Mouse (Mus musculus) retina, postnatal 1 day (tissue): ENCODE measurements around the gene Strip2.

Source experiments
- DNase-seq: peaks from one replicate; pipeline ENCODE4 v3.0.0-alpha.2; 2012

Strip2 gene

DNA sequence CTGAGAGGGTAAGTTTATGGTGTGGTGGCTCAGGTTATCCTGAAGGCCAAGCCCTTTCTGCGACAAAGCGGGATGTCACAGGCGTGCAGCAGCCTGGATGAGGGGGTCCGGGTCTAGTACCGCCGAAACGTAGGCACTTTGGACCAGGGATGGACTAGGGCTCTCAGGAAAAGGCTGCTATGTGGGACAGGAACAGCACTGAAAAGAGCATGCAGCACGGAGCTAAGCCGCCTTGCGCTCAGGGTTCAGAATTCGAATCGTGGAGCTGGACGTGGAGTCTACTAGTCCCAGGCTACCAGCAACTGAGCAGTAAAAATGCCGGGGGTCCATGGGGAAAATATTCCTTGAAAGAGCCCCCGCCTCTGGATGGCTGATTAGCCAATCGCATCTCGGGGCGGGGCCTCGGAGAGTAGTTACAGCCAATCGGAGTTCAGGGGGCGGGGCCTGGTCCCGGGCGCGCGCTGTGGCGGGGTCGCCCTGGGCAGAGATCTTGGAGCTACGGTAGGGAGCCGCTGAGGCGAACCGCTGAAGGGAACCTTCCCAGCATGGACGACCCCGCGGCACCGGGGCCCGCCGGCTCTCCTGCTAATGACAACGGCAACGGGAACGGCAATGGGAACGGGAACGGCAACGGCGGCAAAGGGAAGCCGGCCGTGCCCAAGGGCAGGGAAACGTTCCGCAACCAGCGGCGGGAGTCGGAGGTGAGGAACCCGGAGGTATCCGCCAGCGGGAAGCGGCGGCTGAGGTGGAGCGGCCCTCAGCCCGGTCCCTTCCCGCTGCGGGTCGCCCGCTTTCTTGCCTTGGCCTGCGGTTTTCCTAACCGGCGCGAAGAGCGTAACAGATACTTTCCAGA is at the start of gene Strip2:
TSS of gene Strip2 (plus strand) at position 483 of the 853 bp plus-strand sequence.
- peak; percentile 96 for DNase-seq

DNA sequence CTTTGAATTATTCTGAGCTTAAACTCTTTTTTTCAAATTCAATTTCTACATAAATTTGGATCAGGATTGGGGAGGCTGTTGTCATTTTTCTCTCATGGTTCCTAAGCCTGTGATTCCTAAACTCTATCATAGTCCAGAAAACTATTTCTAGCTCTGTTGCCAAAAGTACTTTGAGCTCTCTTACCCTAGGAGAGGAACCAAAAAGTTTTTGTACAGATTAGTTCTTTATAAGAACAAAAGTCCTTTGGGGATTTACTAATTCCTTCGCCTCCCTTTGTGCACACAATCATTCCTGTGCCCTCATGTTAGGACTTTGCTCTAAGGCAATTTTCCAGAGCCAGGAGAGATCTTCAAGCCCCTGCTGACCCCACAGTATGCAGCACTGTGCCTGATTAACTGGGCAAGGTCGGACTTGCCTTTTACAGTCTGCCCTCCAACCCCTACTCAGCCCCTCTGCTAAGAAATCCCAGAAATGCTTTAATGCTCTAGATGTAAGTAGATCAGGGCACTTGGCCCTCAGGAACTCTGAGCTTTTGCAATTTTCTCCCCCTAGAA is 48.4 kb upstream of the Strip2 start:
- DNase-seq: no peak

DNA sequence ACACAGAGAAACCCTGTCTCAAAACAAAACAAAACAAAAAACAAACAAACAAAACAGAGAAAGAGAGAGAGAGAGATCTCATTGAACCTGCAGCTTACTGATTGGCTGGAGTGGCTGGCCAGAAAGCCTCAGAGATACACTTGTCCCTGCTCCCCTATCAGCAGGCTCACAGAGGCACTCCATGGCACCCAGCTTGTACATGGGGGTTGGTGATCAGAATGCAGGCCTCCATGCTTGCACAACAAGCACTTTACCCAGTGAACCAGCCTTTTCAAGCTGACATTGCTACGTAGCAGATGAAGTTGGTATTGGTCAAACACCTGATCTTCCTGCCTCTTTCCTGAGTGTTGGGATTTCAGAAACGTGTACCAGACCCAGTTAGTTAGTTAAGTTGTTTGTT is 43.2 kb upstream of the Strip2 start:
- no peak for DNase-seq

DNA sequence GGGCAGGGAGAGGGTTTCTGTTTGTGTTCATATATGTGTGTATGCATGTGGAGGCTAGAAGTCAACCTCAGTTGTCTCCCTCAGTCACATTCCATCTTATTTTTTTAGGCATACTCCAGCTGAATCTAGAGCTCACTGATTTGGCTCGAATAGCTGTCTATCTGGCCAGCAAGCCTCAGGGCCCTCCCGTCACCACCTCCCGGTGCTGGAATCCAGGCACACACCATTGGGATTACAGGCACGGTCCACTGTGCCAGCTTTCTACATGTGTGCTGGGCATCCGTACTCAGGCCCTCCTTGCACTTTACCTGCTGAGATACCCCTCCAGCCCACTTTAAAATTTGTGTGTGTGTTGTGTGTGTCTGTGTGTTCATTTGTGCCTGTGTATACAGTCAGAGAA is 41.2 kb upstream of the Strip2 start:
- no peak for DNase-seq

DNA sequence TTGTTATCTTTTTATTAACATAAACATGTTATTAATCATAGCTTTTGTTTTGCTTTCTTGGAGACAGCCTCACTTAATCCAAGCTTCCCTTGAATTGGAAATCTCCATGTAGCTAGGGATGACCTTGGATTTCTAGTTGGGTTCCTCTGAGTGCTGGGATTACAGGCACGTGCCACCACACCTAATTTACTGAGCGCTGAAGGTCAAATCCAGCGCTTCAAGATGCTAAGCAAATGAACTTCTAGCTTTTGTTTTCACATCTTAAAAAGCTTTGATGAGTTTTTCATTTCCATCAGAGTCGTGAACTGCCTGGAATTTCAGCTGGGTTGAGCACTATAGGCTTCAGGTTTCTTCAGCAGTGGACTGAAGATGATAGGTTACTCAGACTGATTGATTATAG is 40.0 kb upstream of the Strip2 start:
- DNase-seq: no peak

DNA sequence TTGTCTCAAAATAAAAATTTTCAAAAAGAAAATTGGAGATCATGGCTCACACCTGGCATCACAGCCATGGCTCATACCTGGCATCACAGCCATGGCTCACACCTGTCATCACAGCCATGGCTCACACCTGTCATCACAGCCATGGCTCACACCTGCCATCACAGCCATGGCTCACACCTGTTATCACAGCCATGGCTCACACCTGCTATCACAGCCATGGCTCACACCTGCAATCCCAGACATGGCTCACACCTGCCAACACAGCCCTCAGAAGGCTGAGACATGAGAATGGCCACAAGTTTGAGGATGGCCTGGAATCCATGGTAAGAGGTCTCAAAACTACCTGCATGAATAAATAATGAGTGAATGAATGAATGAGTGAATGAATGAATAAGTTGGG is 37.2 kb upstream of the Strip2 start:
- DNase-seq: no peak

DNA sequence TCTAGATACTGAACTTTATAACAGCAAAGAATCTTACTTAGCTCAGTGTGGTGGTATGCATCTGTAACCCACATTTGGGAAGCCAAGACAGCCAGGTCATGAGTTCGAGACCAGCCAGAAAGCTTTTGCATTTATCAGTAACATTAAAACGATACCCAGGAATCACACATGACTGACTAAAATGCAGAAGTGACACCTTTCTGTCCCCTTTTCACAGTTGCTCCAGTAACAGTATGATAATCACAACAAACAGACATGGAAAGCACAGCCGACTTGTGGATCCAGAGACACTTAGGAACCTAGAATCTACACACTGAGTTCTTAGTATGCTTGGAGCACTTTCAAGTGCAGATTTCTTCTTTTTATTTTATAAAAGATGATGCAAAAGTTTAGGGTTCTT is 36.0 kb upstream of the Strip2 start:
- no peak for DNase-seq

DNA sequence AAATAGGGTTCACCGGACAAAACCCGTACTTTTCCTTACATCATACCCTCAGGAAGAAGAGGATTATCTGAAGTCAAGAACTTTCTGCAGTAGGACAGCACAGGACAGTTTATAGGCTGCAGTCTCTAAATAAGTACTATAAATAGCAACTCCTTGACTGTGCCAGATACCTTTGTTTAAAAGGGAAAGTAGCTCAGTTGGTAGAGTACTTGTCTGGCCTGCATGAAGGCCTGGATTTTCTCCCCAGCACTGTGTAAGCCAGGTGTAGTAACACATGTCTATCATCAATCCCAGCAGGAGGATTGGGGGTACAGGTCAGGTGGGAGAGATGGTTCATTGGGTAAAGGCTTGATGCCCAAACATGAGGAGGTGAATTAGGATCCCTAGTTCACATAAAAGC is 34.9 kb upstream of the Strip2 start:
- no peak for DNase-seq

DNA sequence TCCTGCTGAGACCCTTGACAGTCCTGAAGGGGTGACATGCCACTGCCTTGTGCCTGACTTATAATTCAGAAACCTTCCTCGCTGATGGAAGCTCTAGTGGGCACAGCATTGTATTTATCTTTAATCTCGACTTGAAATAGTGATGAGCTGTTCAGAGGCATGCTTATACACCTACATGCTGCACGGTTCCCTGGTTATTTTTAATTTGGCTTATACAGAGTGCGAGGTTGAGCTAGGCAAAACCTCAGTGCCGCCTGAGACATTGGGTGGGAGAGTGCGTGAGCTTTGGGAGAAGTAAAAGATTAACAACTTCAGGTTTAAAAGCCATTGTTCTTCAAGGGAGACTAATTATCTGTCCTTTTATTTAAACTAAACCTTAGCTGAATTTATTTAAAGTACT is 33.9 kb upstream of the Strip2 start:
- no peak for DNase-seq

DNA sequence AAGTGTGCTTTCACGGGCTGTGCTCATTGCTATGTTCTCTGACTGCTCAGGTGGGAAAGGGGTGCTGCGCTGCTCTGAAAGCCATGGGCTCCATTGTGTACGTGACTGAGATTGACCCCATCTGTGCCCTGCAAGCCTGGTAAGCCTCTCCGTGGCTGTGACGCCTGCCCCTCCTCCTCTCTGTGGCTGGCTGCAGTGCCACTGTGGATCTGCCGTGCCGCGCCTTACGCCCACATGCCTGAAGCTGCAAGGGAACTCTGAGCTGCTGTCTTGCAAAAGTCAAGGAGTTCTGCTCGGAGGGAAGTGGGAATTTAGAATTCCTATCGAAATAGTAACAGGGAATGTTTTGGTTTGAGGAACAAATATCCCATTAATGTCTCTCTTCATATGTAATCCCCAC is 25.7 kb upstream of the Strip2 start:
- no peak for DNase-seq

DNA sequence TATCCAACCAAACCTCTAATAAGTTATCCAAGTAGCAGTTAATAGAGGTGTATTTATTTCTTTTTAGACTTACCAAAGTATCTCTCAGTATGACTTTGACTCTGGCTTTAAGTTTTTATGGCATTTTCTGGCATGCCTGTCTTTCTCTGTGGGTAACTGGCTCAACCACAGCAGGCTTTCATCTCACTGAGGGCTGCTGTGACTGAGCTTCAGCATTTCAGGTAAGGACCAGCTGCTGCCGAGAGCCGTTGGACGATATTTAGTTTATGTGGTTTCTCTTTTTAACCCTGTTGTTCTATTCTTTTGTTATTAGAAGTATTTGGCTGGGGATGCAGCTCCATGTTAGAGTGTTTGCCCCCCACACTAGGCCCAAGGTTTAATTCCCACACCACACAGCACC is 19.8 kb upstream of the Strip2 start:
- no peak for DNase-seq

DNA sequence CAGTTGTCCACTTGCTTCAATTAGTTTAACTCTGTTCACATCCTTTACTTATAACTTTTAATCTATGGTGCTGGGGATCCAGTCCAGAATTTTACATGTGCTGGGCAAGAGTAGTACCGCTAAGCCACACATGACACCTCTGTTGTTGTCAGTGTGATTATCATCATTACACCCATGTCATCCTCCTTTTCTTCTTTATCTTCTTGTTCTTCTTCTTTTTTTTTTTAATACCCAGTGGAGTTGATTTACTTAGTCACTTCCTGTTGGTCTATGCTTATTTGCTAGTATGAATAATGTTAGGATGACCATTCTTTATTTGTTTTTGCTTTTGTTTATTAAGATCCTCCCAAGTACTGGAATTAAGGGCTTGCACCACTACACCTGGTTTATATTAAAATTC is 15.4 kb upstream of the Strip2 start:
- no peak for DNase-seq

DNA sequence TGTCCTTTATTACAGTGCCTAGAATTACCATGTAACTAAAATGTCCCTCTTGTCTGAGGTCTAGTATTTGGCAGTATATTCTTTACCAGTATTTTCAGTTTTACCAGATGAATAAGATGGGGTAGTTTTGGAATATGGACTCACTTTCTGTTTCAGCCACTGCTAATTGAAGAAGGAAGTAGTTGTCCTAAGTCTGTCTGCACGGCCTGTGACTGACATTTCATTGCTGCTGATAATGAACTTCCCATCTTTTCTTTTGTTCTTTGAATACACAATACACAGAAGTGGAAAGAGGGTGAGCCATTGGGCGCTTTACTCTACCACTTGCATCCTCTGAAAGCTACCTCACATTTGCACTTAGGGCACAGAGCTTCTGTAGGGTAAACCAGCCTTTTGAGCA is 14.6 kb upstream of the Strip2 start:
- DNase-seq: no peak

DNA sequence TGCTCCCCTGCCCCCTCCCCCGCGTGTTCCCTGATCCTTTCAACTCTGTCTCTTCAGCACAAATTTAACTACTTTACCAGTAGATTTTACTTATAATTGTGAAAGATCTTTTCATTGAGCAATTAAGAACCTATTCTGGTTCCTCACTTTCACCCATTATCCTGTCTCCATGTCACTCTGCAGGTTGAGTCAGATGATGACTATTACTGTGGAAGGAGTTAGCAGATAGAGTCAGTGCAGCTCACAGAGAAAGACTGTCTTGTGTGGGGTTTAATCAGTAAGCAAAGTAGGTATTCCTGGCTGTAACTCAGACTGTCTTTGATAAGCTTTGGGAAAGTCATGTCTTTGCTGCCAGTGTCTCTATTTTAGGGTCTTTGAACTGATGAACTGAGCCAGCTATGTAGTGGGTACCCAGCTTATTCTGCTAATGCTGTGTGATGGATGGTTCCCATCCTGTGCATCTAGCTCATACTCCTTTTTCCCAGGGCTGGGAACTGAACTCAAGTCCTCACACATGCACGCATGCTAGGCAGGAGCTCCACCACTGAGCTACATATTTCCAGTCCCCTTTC is 13.4 kb upstream of the Strip2 start:
- no peak for DNase-seq

DNA sequence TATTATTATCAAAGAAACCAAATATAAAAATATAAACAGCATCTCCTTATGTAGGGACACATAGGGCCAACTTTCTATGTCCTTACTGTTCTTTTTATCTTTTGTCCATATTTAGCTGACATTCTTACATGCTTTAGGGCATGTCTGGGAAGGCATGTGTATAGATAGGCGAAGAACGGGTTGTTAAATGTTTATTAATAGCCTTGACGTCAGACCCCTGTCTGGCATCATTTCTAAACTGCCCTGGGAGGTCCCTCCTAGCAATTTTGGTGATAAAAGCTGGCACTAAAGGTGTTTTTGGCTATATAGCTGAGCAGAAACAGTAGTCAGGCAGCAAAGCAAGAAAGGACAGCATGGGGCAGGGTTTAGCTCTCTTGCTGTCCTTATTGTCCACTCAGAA is 12.5 kb upstream of the Strip2 start:
- DNase-seq: no peak

DNA sequence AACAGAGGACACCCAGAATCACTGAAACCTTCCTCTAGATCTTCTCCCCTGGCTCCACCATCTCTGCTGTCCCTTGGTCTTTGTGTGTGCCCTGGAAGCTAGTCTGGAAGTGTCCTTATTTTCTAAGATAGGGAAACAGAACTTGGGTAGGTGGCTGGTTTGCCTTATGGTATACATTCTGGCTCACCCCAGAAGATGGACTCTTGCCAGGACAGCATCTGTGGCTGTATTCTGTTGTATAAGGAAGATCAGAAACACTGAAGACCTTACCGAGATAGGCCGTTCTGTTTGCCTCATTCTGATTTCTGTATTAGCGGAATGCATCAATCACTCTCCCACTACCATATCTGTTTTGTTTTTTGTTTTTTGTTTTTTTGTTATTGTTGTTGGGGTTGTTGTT is 6.2 kb upstream of the Strip2 start:
- no peak for DNase-seq

DNA sequence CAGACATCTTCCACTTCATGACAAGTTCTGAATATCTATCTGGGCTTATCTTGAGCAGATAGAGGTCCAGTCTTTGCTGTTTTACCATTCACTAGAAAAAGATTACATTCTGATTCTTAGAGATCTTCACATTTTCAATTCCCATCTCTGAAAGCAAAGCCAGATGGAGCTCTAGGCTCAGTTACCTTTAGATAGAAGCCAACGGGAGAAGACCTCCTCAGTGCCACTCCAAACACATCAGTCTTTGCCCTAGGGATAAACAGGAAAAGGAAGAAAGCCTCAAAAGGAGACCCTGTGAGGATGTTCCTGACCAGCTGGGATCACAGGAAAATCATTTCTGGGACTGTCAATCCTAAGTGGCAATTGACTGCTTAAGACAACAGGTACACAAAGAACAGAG is 3.1 kb upstream of the Strip2 start:
- no peak for DNase-seq

DNA sequence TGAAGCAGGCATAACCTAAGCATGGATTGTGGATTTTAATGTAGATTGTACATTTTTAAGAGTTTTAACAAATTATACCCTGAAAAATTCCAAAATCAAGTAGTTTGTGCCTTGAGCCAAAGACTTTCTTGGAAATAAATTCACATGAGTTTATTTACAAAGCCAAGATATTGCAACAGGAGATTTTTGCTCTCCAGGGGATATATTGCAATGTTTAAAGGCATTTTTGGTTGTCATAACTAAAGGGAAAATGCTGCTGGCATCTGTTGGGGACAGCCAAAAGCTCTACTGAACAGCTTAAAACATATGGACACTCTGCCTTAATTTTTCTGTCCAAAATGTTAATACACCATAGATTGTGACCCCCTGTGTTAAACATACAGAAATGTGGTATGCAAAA is 2.7 kb upstream of the Strip2 start:
- no peak for DNase-seq

DNA sequence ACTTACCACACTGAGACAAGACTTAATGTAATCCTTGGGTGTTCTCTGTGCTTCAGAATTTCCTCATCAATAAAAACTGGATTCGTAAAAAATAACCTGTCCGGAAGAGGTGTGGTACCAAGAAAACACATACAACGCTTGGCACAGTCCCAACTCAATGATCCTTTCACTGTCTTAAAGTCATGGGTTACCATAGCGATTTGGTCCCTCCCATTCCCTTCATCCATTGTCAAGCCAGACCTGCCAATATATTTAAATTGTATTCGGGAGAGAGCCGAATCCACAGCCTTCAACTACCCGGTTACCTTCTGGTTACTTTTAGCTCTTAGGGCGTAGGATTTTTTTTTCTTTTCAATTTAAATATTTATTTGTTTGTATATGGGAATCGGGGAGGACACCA is 976 bp upstream of the Strip2 start:
- DNase-seq: no peak

DNA sequence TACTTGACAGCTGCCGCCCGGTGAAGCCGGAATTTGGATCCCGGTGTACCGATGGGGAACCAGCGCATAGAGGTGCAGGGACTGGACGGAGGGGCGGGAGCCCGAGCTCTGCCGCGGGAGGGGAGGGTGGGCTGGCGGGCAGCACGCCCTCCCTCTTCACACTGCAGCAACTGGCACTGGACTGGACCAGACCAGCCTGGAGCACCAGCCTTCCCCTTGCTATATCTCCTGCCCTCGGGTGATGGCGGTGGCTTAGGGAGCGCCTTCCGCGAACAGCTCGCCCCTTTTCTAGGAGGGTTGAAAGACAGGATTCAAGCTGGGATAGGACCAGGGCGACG is 540 bp downstream of the Strip2 start:
- DNase-seq: peak; percentile 70

DNA sequence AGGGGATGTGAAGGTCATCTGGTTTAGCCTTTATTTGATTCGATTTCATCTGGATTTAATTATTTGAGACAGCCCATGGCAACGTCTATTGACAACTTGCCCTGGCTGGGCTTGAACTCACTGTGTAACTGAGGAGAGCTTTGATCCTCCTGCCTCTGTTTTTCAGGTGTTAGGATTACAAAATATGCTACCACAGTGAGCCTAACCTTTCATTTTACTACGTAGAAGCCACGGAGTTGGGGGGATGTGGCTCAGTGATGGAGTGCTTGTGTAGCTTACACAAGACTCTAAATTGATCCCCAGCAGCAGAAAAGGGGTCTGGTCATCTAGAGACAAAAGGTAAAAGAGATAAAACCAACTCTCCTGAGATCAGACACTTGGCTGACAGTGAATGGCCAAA is 1.1 kb downstream of the Strip2 start:
- peak; percentile 8 for DNase-seq

DNA sequence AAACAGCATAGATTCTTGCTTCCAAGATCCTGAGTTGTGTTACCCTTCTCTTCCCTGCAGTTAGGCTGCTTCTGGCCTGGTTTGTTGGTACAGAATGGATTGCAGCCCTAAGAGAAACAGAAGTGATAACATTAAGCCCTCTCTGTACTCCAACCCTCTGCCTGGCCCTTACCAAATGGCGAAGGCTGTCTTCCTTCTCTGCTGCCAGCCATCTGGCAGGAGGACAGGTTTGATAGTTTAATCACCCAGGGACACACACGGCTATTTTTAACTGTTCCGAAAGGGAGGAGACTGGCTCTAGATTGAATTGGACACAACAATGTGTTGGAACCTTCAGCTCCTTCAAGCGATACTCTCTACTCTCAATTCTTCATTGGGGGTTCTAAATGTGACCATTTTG is 6.7 kb downstream of the Strip2 start:
- DNase-seq: no peak

DNA sequence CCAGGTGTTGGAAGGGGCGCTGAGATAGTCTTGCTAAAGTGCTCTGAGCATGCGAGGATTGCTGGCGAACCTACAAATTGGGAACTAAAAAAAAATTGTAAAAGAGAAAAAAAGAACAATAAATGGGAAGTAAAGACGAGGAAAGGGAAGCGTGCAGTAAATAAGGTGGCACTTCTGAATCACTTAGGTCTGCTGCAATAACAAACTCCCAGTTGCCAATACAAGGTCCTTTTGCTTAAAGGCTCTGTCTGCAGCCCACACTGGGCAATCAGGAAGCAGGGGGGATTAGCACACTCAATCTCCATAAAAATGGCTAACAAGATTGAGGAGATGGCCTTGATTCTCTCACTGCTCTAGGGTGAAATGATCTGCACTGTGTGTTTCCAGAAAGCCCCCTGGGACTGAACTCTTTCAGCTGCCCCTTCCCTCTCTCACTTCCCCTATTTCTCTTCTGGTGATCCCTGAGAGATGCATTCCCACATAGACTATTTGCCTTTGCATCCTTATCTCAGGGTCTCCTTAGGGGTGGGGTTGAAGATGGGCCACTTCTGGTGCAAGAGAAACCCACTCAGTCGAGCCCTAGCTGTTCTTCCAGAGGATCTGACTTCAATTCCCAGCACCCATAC is 8.9 kb downstream of the Strip2 start:
- no peak for DNase-seq

DNA sequence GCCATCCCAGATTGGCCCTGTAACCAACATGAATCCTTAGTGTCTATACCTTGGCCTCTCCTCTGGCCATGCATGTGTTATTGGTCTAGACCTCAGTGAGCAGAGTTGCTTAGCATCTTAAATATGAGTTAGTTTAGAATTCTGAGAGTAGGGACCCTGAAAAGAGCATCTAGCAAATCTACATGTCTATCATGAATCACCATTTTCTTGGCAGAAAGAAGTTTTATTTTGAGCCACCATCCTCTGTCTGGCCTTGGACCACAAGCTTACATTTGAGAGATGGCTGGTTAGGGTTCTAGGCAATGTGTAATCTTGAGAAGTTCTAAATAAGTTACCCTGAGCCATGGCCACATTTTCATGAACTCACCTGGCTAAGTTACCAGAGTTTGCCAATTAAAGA is 13.3 kb downstream of the Strip2 start:
- DNase-seq: no peak
